Mouse (Mus musculus): ENCODE measurements around the gene Myt1l. TPM values are rescaled to one million over a fixed set of nuclear protein-coding genes. Genes with fewer than 3 reads are reported as not detected.

Gene Myt1l
- 0.27 and 1.2 TPM in 2 replicates for polyA plus RNA-seq (2016; fragmentation: Nextera tagmentation; extraction: Ambion mirVana)

- Histone ChIP-seq H3K4me3 (replicated peaks) (peak within 1 kb of the TSS; percentile 31), H3K9me3 (no peaks in the 10 kb centered on the region), H3K4me2 (peak within 1 kb of the TSS; percentile 56), H3K9ac (replicated peaks) (no peak within 1 kb of the TSS), H3K27ac (no peak within 1 kb of the TSS), H3K36me3 (no peaks in the 10 kb centered on the region), H3K27me3 (peaks cover 46% of the 10 kb centered on the region), H3K4me1 (replicated peaks) (peaks cover 8% of the 10 kb centered on the region)
- no peak for ATAC-seq (ENCODE audit: insufficient number of reproducible peaks, insufficient read depth, low FRiP score, low TSS enrichment, low read depth)
- 43% methylated on average over 13 of the region's 13 CpGs for WGBS
Measured at GRCm38 (mm10) chr12:29528031-29528771, at the start of gene Myt1l. TSS of gene Myt1l (plus strand) at chr12:29528384.

- Histone ChIP-seq H3K27ac (no peak overlapping the region), H3K36me3 (no peaks in the 10 kb centered on the region), H3K4me1 (replicated peaks) (no peaks in the 10 kb centered on the region), H3K4me3 (replicated peaks) (no peak overlapping the region), H3K9me3 (no peaks in the 10 kb centered on the region), H3K4me2 (no peak overlapping the region), H3K27me3 (no peaks in the 10 kb centered on the region), H3K9ac (replicated peaks) (no peak overlapping the region)
- WGBS, result 85% methylated on average over 10 of the region's 10 CpGs
- no peak for ATAC-seq (ENCODE audit: insufficient number of reproducible peaks, insufficient read depth, low FRiP score, low TSS enrichment, low read depth)
Measured at GRCm38 (mm10) chr12:29486424-29487035, 41.7 kb upstream of the Myt1l start.

- WGBS, result 11% methylated on average over 6 of the region's 6 CpGs
Measured at GRCm38 (mm10) chr12:29526236-29526644, 1.9 kb upstream of the Myt1l start.

GRCm38 (mm10) chr12:29527048-29527761 is 979 bp upstream of the Myt1l start:
- no peaks in the 10 kb centered on the region for H3K36me3 ChIP-seq
- peak overlapping the region; percentile 56 for H3K4me2 ChIP-seq
- no peaks in the 10 kb centered on the region for H3K9me3 ChIP-seq
- H3K27me3 ChIP-seq, result peaks cover 38% of the 10 kb centered on the region
- ATAC-seq (ENCODE audit: insufficient number of reproducible peaks, insufficient read depth, low FRiP score, low TSS enrichment, low read depth), result no peak
- peaks cover 8% of the 10 kb centered on the region for H3K4me1 ChIP-seq (replicated peaks)
- H3K27ac ChIP-seq, result no peak overlapping the region
- H3K9ac ChIP-seq (replicated peaks), result no peak overlapping the region
- 1% methylated on average over 27 of the region's 27 CpGs for WGBS
- H3K4me3 ChIP-seq (replicated peaks), result peak overlapping the region; percentile 31

More at GRCm38 (mm10) chr12:29526236-29526644, 1.9 kb upstream of the Myt1l start:
- Histone ChIP-seq H3K4me2 (no peak overlapping the region), H3K4me1 (replicated peaks) (peaks cover 8% of the 10 kb centered on the region), H3K9ac (replicated peaks) (no peak overlapping the region), H3K9me3 (no peaks in the 10 kb centered on the region), H3K27ac (no peak overlapping the region), H3K36me3 (no peaks in the 10 kb centered on the region), H3K27me3 (peaks cover 35% of the 10 kb centered on the region), H3K4me3 (replicated peaks) (no peak overlapping the region)
- no peak for ATAC-seq (ENCODE audit: insufficient number of reproducible peaks, insufficient read depth, low FRiP score, low TSS enrichment, low read depth)

- Histone ChIP-seq H3K27ac (no peak overlapping the region), H3K9me3 (no peaks in the 10 kb centered on the region), H3K4me2 (no peak overlapping the region), H3K36me3 (no peaks in the 10 kb centered on the region), H3K27me3 (peaks cover 66% of the 10 kb centered on the region), H3K9ac (replicated peaks) (no peak overlapping the region), H3K4me1 (replicated peaks) (peaks cover 17% of the 10 kb centered on the region), H3K4me3 (replicated peaks) (no peak overlapping the region)
- 9% methylated on average over 6 of the region's 6 CpGs for WGBS
- no peak for ATAC-seq (ENCODE audit: insufficient number of reproducible peaks, insufficient read depth, low FRiP score, low TSS enrichment, low read depth)
Measured at GRCm38 (mm10) chr12:29530241-29530725, 2.1 kb downstream of the Myt1l start.

GRCm38 (mm10) chr12:29530823-29531222 is 2.6 kb downstream of the Myt1l start:
- Histone ChIP-seq H3K4me3 (replicated peaks) (no peak overlapping the region), H3K4me1 (replicated peaks) (peaks cover 17% of the 10 kb centered on the region), H3K27ac (no peak overlapping the region), H3K9ac (replicated peaks) (no peak overlapping the region), H3K9me3 (no peaks in the 10 kb centered on the region), H3K36me3 (no peaks in the 10 kb centered on the region), H3K4me2 (no peak overlapping the region), H3K27me3 (peaks cover 69% of the 10 kb centered on the region)
- ATAC-seq (ENCODE audit: insufficient number of reproducible peaks, insufficient read depth, low FRiP score, low TSS enrichment, low read depth), result no peak
- WGBS, result 83% methylated on average over 7 of the region's 7 CpGs

- Histone ChIP-seq H3K27me3 (peaks cover 71% of the 10 kb centered on the region), H3K9me3 (no peaks in the 10 kb centered on the region), H3K36me3 (no peaks in the 10 kb centered on the region), H3K9ac (replicated peaks) (no peak overlapping the region), H3K4me3 (replicated peaks) (no peak overlapping the region), H3K4me1 (replicated peaks) (peaks cover 9% of the 10 kb centered on the region), H3K27ac (no peak overlapping the region), H3K4me2 (no peak overlapping the region)
- WGBS, result 23% methylated on average over 14 of the region's 14 CpGs
- no peak for ATAC-seq (ENCODE audit: insufficient number of reproducible peaks, insufficient read depth, low FRiP score, low TSS enrichment, low read depth)
Measured at GRCm38 (mm10) chr12:29533071-29533876, 5.1 kb downstream of the Myt1l start.

GRCm38 (mm10) chr12:29534326-29534725 is 6.1 kb downstream of the Myt1l start:
- no peak for ATAC-seq (ENCODE audit: insufficient number of reproducible peaks, insufficient read depth, low FRiP score, low TSS enrichment, low read depth)
- peak overlapping the region; percentile 57 for H3K4me2 ChIP-seq
- 0 out of 2 replicates have a peak overlapping the region, but pooled peaks have one; percentile 4 for H3K9ac ChIP-seq (replicated peaks)
- WGBS, result 4% methylated on average over 6 of the region's 6 CpGs
- no peak overlapping the region for H3K27ac ChIP-seq
- peaks cover 69% of the 10 kb centered on the region for H3K27me3 ChIP-seq
- H3K4me3 ChIP-seq (replicated peaks), result peak overlapping the region; percentile 31
- H3K36me3 ChIP-seq, result no peaks in the 10 kb centered on the region
- H3K9me3 ChIP-seq, result no peaks in the 10 kb centered on the region
- H3K4me1 ChIP-seq (replicated peaks), result peaks cover 9% of the 10 kb centered on the region

GRCm38 (mm10) chr12:29534761-29535300 is 6.6 kb downstream of the Myt1l start:
- Histone ChIP-seq H3K9ac (replicated peaks) (0 out of 2 replicates have a peak overlapping the region, but pooled peaks have one; percentile 4), H3K4me1 (replicated peaks) (peaks cover 9% of the 10 kb centered on the region), H3K4me3 (replicated peaks) (peak overlapping the region; percentile 31), H3K27ac (no peak overlapping the region), H3K27me3 (peaks cover 69% of the 10 kb centered on the region), H3K36me3 (no peaks in the 10 kb centered on the region), H3K4me2 (peak overlapping the region; percentile 57), H3K9me3 (no peaks in the 10 kb centered on the region)
- under 1% methylated on average over 25 of the region's 25 CpGs for WGBS
- no peak for ATAC-seq (ENCODE audit: insufficient number of reproducible peaks, insufficient read depth, low FRiP score, low TSS enrichment, low read depth)

- no peak overlapping the region for H3K9ac ChIP-seq (replicated peaks)
- ATAC-seq (ENCODE audit: insufficient number of reproducible peaks, insufficient read depth, low FRiP score, low TSS enrichment, low read depth), result no peak
- 59% methylated on average over 5 of the region's 5 CpGs for WGBS
- H3K4me3 ChIP-seq (replicated peaks), result no peak overlapping the region
- H3K27ac ChIP-seq, result no peak overlapping the region
- no peaks in the 10 kb centered on the region for H3K9me3 ChIP-seq
- H3K4me1 ChIP-seq (replicated peaks), result peaks cover 9% of the 10 kb centered on the region
- H3K27me3 ChIP-seq, result peaks cover 54% of the 10 kb centered on the region
- H3K4me2 ChIP-seq, result no peak overlapping the region
- H3K36me3 ChIP-seq, result no peaks in the 10 kb centered on the region
Measured at GRCm38 (mm10) chr12:29537916-29538315, 9.7 kb downstream of the Myt1l start.

Data from limb, embryonic 12.5 days (tissue).